Mouse (Mus musculus) neural tube, embryonic 12.5 days (tissue): ENCODE measurements around the gene Ngdn. TPM values are rescaled to one million over a fixed set of nuclear protein-coding genes. Genes with fewer than 3 reads are reported as not detected.
"Not testable (repeated sequence)": the region's sequence is repeated elsewhere in the genome, so short reads cannot be mapped to it uniquely, and the experiment has no call there.

ENCODE experiments used
- ATAC-seq: fragments of 200-750 bp; cut with Nextera tagmentation; 2 replicates; pipeline ENCODE4 v1.8.0; 2017; ENCODE audit warnings: low read depth, mild to moderate bottlenecking, moderate TSS enrichment, moderate library complexity; ENCODE audit not compliant: low FRiP score
- H3K27ac ChIP-seq: fragments of 300-500 bp; sonication (generic); 2 replicates; pipeline ENCODE4 v1.5.1; 2016
- H3K27me3 ChIP-seq: fragments of 300-500 bp; sonication (generic); replicated peaks from 2 replicates; pipeline ENCODE4 v1.6.1; 2016; ENCODE audit warnings: mild to moderate bottlenecking
- H3K36me3 ChIP-seq: fragments of 300-500 bp; sonication (generic); 2 replicates; pipeline ENCODE4 v1.6.1; 2016; ENCODE audit warnings: mild to moderate bottlenecking
- H3K4me1 ChIP-seq: fragments of 300-500 bp; sonication (generic); 2 replicates; pipeline ENCODE4 v1.6.1; 2016
- H3K4me2 ChIP-seq: fragments of 300-500 bp; sonication (generic); replicated peaks from 2 replicates; pipeline ENCODE4 v1.6.1; 2016; ENCODE audit warnings: mild to moderate bottlenecking
- H3K4me3 ChIP-seq: fragments of 300-500 bp; sonication (generic); 2 replicates; pipeline ENCODE4 v1.5.1; 2016
- H3K9ac ChIP-seq: fragments of 300-500 bp; sonication (generic); 2 replicates; pipeline ENCODE4 v1.6.1; 2016; ENCODE audit warnings: mild to moderate bottlenecking
- H3K9me3 ChIP-seq: fragments of 300-500 bp; sonication (generic); 2 replicates; pipeline ENCODE4 v1.6.1; 2016; ENCODE audit warnings: mild to moderate bottlenecking
- WGBS: fragments of 180-500 bp; shearing (Covaris S2); methylation state at CpG from one replicate; pipeline ENCODE4 v1.1.7; 2016; 5-methylcytosine and 5-hydroxymethylcytosine counted together
- polyA plus RNA-seq: library from polyadenylated mRNA; unstranded; fragments of >200 nt; fragmentation: Nextera tagmentation; extraction: Ambion mirVana; gene quantifications from 2 replicates; pipeline ENCODE4 v1.2.1, GENCODE M21; 2016

Gene Ngdn
- 64.1 and 69.1 TPM in 2 replicates for polyA plus RNA-seq

GRCm38 (mm10) chr14:55014991-55015766, at the start of gene Ngdn:
Gene Ngdn, plus strand, starts transcription at chr14:55015454.
- Histone ChIP-seq H3K36me3 (peaks cover 9% of the 10 kb centered on the region; the same call in 1 of the 2 replicates), H3K4me1 (no peaks in the 10 kb centered on the region; the same call in 1 of the 2 replicates), H3K27ac (peak within 1 kb of the TSS; percentile 75), H3K4me2 (peak within 1 kb of the TSS; percentile 85), H3K27me3 (no peaks in the 10 kb centered on the region), H3K9ac (peak within 1 kb of the TSS; percentile 75), H3K9me3 (no peaks in the 10 kb centered on the region), H3K4me3 (peak within 1 kb of the TSS; percentile 67)
- under 1% methylated on average over 36 of the region's 36 CpGs for WGBS
- ATAC-seq: peak; percentile 96

DNA sequence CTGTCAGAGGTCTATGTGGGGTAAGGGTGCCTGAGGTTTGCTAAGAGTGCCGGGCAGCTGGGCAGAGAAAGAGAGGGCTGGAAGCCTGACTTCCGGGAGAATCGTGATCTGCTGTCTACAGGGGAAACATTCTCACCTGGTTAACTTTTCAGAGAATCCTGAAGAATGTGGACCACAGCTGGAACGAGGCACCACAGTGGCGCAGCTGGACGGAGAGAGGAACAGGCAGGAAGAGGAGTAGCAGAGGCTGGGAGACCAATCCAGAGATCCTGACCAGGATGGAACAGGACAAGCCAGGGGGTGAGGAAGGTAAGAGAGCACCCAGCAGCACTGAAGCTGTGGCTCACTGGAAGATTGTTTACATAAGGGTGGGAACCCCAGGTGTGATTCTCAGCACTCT, 49.6 kb upstream of the Ngdn start:
- 76% methylated on average over 6 of the region's 6 CpGs for WGBS
- no peaks in the 10 kb centered on the region for H3K36me3 ChIP-seq
- no peak overlapping the region for H3K4me2 ChIP-seq
- no peak for ATAC-seq
- no peak overlapping the region for H3K27ac ChIP-seq
- no peaks in the 10 kb centered on the region for H3K9me3 ChIP-seq
- H3K4me1 ChIP-seq: no peaks in the 10 kb centered on the region
- no peaks in the 10 kb centered on the region for H3K27me3 ChIP-seq
- H3K4me3 ChIP-seq: no peak overlapping the region
- no peak overlapping the region for H3K9ac ChIP-seq

DNA sequence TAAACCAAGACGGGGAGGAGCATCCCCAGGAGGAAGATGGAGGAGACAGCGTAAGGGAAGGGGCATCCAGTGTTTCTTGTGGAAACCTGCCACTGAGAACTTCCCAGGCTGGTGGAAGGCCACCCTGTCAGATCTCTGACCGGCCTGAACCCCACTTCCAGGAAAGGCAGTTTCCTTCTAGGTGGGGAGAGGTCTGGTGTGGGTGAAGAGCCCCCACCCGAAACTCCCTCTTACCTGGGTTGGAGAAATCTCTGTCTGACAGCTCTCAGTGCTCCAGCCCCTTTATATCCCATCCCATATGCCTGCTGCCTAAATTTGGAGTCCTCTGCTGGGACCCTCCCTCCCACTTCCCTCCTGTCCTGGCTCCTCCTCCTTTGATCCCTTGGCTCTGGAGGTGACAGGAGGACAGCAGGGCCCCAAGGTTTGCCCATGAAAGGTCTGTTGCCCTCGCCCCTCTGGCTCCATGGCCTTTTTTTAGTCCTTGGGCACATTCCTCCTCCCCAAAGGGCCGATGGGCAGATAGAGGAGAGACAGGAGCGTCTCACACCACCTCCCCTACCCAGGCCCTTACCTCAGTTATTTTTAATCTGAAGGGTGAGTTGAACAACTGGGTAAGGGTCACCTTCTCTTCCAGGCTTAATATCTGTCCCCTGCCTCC, 48.8 kb upstream of the Ngdn start, which contains the start of gene Myh6:
Gene Myh6 (minus strand): TSS at position 608 of the 658 bp plus-strand sequence.
- H3K4me3 ChIP-seq: no peak within 1 kb of the TSS
- no peak within 1 kb of the TSS for H3K4me2 ChIP-seq
- H3K27me3 ChIP-seq: no peaks in the 10 kb centered on the region
- WGBS: 68% methylated on average over 7 of the region's 7 CpGs
- no peaks in the 10 kb centered on the region for H3K36me3 ChIP-seq
- no peak within 1 kb of the TSS for H3K27ac ChIP-seq
- no peaks in the 10 kb centered on the region for H3K9me3 ChIP-seq
- no peaks in the 10 kb centered on the region for H3K4me1 ChIP-seq
- H3K9ac ChIP-seq: no peak within 1 kb of the TSS
- no peak for ATAC-seq

DNA sequence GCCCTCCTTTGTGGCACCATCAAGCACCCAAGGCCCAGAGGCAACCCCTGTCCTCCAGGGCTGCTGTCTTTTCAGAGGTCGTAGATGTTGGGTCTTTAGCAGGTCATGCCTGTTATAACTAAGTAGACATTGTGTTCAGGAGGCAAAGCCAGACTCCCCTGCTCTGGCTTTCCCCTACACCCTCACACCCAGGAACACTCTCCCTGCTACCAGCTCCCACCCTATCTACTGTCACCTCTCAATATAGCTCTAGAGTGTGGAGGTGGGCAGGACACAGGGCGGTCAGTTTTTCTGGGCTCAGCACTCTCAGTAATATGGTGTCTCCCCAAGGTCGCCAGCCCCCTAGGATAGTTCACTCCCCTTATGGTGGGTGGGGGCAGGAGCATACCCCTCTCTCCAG, 47.4 kb upstream of the Ngdn start:
- no peak overlapping the region for H3K27ac ChIP-seq
- no peak for ATAC-seq
- no peaks in the 10 kb centered on the region for H3K27me3 ChIP-seq

DNA sequence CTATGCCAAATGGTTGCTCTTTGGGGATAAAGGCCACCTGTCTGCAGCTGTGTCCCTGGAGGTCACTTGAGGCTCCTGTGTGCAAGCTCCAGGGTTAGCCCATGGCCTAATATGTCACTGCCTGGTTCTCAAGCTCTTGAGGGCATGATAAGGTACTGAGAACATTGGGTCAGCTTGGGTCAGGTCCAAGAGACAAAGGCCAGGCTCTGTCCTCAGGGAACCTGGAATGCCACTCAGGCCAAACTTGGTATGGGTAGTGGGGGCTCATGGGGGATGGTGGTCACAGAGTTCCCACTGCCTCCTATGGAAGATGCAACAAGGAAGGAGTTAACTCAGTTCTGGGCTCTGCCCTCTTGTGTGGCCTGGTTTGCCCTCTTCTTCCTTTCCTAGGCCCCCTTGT, 46.9 kb upstream of the Ngdn start:
- Histone ChIP-seq H3K4me2 (no peak overlapping the region), H3K27me3 (no peaks in the 10 kb centered on the region), H3K4me1 (no peaks in the 10 kb centered on the region), H3K9ac (no peak overlapping the region), H3K36me3 (no peaks in the 10 kb centered on the region), H3K27ac (no peak overlapping the region), H3K4me3 (no peak overlapping the region), H3K9me3 (no peaks in the 10 kb centered on the region)
- ATAC-seq: no peak

More for the DNA sequence above, 47.4 kb upstream of the Ngdn start:
- WGBS: 82% methylated on average over 3 of the region's 3 CpGs
- no peak overlapping the region for H3K4me3 ChIP-seq
- no peaks in the 10 kb centered on the region for H3K9me3 ChIP-seq
- no peaks in the 10 kb centered on the region for H3K36me3 ChIP-seq
- H3K4me1 ChIP-seq: no peaks in the 10 kb centered on the region
- H3K4me2 ChIP-seq: no peak overlapping the region
- H3K9ac ChIP-seq: no peak overlapping the region

GRCm38 (mm10) chr14:54972786-54973185, 42.5 kb upstream of the Ngdn start:
- H3K4me1 ChIP-seq, H3K27me3 ChIP-seq: not testable (repeated sequence)

GRCm38 (mm10) chr14:54974068-54974791, 41.0 kb upstream of the Ngdn start:
- no peak for ATAC-seq
- Histone ChIP-seq H3K4me3 (no peak overlapping the region), H3K9ac (no peak overlapping the region), H3K27ac (no peak overlapping the region), H3K4me2 (no peak overlapping the region), H3K36me3 (no peaks in the 10 kb centered on the region), H3K9me3 (no peaks in the 10 kb centered on the region), H3K4me1 (peaks cover 9% of the 10 kb centered on the region; the same call in 1 of the 2 replicates), H3K27me3 (no peaks in the 10 kb centered on the region)
- WGBS: 72% methylated on average over 6 of the region's 6 CpGs

More at GRCm38 (mm10) chr14:54972786-54973185, 42.5 kb upstream of the Ngdn start:
- not testable (repeated sequence) for H3K27ac ChIP-seq, H3K4me3 ChIP-seq, ATAC-seq, H3K9me3 ChIP-seq, H3K9ac ChIP-seq, H3K4me2 ChIP-seq, H3K36me3 ChIP-seq
- 92% methylated on average over 11 of the region's 11 CpGs for WGBS

- ATAC-seq: no peak
- Histone ChIP-seq H3K4me2 (no peak within 1 kb of the TSS), H3K4me1 (peaks cover 9% of the 10 kb centered on the region; the same call in 1 of the 2 replicates), H3K9ac (no peak within 1 kb of the TSS), H3K27ac (no peak within 1 kb of the TSS), H3K36me3 (no peaks in the 10 kb centered on the region), H3K27me3 (no peaks in the 10 kb centered on the region), H3K9me3 (no peaks in the 10 kb centered on the region), H3K4me3 (no peak within 1 kb of the TSS)
- 91% methylated on average over 1 of the region's 1 CpGs for WGBS
These were observed 38.6 kb upstream of the Ngdn start, which contains the start of gene Gm17428 for GRCm38 (mm10) chr14:54976633-54977032. Gene Gm17428, plus strand, starts transcription at chr14:54976933.

- no peak for ATAC-seq
- Histone ChIP-seq H3K4me3 (no peak overlapping the region), H3K9ac (no peak overlapping the region), H3K4me1 (peaks cover 9% of the 10 kb centered on the region; the same call in 1 of the 2 replicates), H3K27ac (no peak overlapping the region), H3K27me3 (no peaks in the 10 kb centered on the region), H3K9me3 (no peaks in the 10 kb centered on the region), H3K36me3 (no peaks in the 10 kb centered on the region), H3K4me2 (no peak overlapping the region)
- 89% methylated on average over 8 of the region's 8 CpGs for WGBS
These were observed 36.6 kb upstream of the Ngdn start for GRCm38 (mm10) chr14:54978664-54979063.

DNA sequence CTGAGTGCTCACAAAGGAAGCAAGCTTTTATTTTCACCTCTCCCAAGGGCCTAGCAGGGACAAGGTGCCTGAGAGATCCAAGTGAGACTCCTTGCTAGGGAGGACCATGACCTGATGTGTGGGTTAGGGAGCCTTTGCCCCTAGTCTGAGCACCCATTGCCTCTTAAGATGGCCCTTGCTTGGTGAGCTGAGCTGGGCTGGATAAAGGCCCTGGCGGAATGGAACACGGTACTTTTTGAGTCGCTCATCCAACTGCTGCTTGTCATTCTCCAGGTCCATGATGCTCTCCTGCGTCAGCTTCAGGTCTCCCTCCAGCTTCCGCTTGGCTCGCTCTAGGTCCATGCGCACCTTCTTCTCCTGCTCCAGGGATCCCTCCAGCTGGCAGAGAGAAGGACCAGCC, 33.3 kb upstream of the Ngdn start:
- no peak for ATAC-seq
- Histone ChIP-seq H3K4me3 (no peak overlapping the region), H3K27ac (no peak overlapping the region), H3K9ac (no peak overlapping the region), H3K9me3 (no peaks in the 10 kb centered on the region), H3K4me2 (no peak overlapping the region), H3K27me3 (no peaks in the 10 kb centered on the region), H3K36me3 (no peaks in the 10 kb centered on the region), H3K4me1 (no peaks in the 10 kb centered on the region)
- 95% methylated on average over 7 of the region's 7 CpGs for WGBS

GRCm38 (mm10) chr14:54988350-54988874, 26.8 kb upstream of the Ngdn start:
- not testable (repeated sequence) for H3K4me1 ChIP-seq, H3K36me3 ChIP-seq, H3K4me3 ChIP-seq, H3K4me2 ChIP-seq, H3K9me3 ChIP-seq, H3K27ac ChIP-seq, H3K9ac ChIP-seq, H3K27me3 ChIP-seq, ATAC-seq
- WGBS: 88% methylated on average over 9 of the region's 9 CpGs

- H3K4me3 ChIP-seq: no peak overlapping the region
- 92% methylated on average over 13 of the region's 13 CpGs for WGBS
- H3K4me2 ChIP-seq: no peak overlapping the region
- no peaks in the 10 kb centered on the region for H3K36me3 ChIP-seq
- no peaks in the 10 kb centered on the region for H3K4me1 ChIP-seq
- no peak overlapping the region for H3K27ac ChIP-seq
- H3K9me3 ChIP-seq: no peaks in the 10 kb centered on the region
- H3K27me3 ChIP-seq: no peaks in the 10 kb centered on the region
- no peak for ATAC-seq
- H3K9ac ChIP-seq: no peak overlapping the region
These were observed 26.4 kb upstream of the Ngdn start for GRCm38 (mm10) chr14:54988882-54989281.
